Mouse (Mus musculus) retina, adult 2 months (tissue): ENCODE measurements around the gene Acot12.
"Not testable (repeated sequence)": the region's sequence is repeated elsewhere in the genome, so short reads cannot be mapped to it uniquely, and the experiment has no call there.

ENCODE experiments used
- DNase-seq: peaks from one replicate; pipeline ENCODE4 v3.0.0-alpha.2; 2012; ENCODE audit warnings: low read depth, low spot score

Gene Acot12

GRCm38 (mm10) chr13:91760302-91761050 is 19.2 kb downstream of the Acot12 start:
- no peak for DNase-seq

GRCm38 (mm10) chr13:91761654-91762445 is 20.5 kb downstream of the Acot12 start:
- DNase-seq: no peak

DNA sequence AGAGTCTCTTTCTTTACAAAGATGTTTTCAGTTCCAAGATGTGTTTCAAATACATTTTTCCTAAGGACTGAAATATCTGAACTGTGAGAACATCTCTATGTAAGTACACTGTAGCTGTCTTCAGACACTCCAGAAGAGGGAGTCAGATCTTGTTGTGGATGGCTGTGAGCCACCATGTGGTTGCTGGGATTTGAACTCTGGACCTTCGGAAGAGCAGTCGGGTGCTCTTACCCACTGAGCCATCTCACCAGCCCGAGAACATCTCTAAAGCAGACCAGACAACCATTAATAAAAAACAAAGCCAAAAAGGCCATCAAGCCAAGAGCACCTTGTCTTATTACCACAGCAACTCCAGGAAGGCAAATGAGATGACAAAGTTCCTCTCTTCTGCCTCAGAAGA is 22.3 kb downstream of the Acot12 start:
- not testable (repeated sequence) for DNase-seq

DNA sequence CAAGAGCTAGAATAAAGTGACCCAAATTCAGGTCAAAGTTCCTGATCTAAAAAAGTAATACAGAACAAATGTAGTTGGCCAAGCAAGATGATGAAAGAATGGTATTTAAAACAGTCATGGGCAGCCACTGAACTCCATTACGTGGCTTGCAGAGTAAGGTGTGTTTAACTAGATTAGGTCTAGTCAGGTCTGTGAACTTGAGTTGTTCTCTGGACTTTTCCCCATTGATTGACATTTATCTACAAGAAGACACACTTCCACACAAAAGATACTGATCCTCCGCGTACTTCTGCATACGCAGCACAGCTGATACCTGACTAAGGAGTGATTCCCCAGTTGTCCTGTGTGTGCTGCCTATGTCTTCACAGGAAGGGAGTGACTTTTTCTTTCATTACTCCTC is 24.3 kb downstream of the Acot12 start:
- no peak for DNase-seq

- no peak for DNase-seq
Measured at GRCm38 (mm10) chr13:91768683-91769651, 27.7 kb downstream of the Acot12 start.

- no peak for DNase-seq
Measured at GRCm38 (mm10) chr13:91778092-91778491, 36.8 kb downstream of the Acot12 start.

DNA sequence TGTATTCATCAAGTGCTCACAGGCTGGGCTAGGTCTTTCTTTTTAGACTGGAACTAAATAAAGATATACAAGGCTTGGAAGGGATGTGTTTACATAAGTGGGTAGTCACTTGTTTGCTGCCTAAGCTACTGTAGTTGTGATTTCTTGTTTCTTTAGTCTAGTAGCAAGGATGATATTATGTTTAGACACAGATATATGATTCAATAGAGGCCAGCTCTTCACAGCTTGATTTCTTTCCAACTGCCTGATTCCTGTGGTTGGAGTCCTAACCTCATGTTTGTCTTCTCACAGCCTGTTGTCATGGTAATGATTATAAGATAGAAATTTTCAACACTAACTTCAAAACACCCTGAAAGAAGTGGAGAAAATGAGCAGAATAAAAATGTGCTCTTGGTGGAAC is 38.6 kb downstream of the Acot12 start:
- DNase-seq: no peak

GRCm38 (mm10) chr13:91792035-91792434 is 50.7 kb downstream of the Acot12 start:
- no peak for DNase-seq

GRCm38 (mm10) chr13:91794926-91795436 is 53.7 kb downstream of the Acot12 start:
- no peak for DNase-seq

- no peak for DNase-seq
Measured at GRCm38 (mm10) chr13:91795593-91795992, 54.3 kb downstream of the Acot12 start.

DNA sequence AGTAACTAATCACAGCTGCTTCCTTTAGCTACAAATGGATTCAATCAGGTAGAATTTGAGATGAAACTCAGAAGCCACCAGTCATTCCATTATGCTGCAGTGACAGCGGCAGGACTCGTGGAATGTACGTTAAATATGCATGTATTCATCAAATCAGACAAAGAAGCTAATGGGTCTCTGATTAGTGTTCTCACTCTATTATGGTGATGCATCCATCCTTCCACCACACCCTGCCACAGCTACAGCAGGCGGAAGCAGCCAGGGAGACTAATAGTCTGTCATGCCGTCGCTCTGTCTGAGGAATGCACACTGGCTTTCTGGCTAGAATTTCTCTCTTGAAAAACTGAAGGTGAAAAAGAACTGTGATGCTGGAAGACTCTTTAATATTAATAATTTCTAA is 54.7 kb downstream of the Acot12 start:
- no peak for DNase-seq

- no peak for DNase-seq
Measured at GRCm38 (mm10) chr13:91796916-91797315, 55.6 kb downstream of the Acot12 start.

DNA sequence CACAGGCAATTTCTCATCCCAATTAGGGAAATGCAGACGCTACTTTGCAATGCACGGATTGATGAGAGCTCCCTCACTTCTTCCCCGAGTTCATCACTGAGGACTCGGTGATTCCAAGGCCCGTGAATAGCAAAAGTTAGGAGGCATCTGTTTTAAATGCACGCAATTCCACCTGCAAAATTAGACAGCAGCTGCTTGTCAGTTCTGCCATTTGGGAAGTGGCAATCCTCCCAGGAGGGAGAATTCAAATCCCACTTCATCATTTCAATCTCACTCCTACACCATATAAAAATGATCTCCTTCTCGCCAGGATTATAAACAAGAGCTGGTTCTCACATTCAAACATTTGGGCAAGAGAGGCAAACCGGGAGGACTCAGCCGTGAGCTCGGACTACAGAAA is 56.1 kb downstream of the Acot12 start:
- no peak for DNase-seq

- no peak for DNase-seq
Measured at GRCm38 (mm10) chr13:91801726-91802125, 60.4 kb downstream of the Acot12 start.

DNA sequence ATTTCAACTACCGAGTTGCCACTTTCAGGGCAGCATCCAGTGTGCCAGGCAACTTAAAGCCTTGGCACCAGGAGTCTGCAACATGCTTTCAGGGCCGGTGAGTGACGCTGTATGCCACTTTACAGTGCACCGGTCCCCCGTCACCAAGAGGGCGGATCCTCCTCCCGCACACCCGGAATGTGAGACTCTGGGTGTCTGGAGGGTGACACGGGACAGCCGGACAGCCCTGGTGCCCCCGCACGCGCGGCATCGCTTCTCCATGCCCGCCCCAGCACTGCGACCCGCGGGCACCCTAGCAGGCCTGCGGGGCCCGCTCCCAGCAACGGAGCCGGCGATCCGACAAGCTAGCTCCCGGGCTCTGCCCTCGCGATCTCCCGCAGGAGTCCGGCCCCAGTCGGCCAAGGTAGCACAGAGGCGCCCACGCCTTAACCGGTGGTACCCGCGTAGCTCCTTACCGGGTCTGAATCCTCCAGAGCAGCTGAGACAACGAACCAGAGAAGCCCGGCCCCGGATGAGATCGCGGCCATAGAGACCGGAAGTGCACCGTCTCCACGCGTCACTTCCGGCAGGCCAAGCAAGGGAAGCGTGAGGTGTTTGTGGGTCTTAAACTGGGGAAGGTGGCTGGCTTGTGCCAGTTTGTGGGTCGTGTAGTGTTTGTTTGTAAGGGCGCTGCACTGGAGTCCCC is 66.0 kb downstream of the Acot12 start, which contains the start of gene Zcchc9:
Zcchc9 (minus strand) TSS at position 551 of the 685 bp plus-strand sequence.
- peak; percentile 88 for DNase-seq

- no peak for DNase-seq
Measured at GRCm38 (mm10) chr13:91807874-91808575, 66.7 kb downstream of the Acot12 start.

DNA sequence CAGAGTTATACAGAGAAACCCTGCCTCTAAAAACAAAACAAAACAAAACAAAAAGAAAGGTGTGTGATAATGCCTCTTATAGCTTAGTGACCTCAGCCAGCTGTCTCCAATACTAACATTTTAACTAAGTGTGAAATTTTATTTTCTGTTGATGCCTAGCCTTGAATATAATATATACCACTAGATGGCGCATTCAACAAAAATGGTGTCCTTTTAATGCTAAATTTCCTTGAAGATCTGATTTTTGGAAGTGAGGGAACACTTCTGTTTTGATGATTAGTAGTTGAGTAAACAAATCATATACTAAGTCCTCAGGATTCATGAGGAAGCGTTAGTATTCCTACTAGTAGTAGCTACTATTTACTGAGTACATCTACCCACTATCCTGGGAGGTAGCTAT is 68.2 kb downstream of the Acot12 start:
- no peak for DNase-seq

- no peak for DNase-seq
Measured at GRCm38 (mm10) chr13:91814670-91815069, 73.4 kb downstream of the Acot12 start.

- no peak for DNase-seq
Measured at GRCm38 (mm10) chr13:91823735-91824134, 82.4 kb downstream of the Acot12 start.

GRCm38 (mm10) chr13:91824845-91825550 is 83.7 kb downstream of the Acot12 start:
- no peak for DNase-seq
